Mouse (Mus musculus): Measurements from ENCODE around the gene Chaf1b.

DNA sequence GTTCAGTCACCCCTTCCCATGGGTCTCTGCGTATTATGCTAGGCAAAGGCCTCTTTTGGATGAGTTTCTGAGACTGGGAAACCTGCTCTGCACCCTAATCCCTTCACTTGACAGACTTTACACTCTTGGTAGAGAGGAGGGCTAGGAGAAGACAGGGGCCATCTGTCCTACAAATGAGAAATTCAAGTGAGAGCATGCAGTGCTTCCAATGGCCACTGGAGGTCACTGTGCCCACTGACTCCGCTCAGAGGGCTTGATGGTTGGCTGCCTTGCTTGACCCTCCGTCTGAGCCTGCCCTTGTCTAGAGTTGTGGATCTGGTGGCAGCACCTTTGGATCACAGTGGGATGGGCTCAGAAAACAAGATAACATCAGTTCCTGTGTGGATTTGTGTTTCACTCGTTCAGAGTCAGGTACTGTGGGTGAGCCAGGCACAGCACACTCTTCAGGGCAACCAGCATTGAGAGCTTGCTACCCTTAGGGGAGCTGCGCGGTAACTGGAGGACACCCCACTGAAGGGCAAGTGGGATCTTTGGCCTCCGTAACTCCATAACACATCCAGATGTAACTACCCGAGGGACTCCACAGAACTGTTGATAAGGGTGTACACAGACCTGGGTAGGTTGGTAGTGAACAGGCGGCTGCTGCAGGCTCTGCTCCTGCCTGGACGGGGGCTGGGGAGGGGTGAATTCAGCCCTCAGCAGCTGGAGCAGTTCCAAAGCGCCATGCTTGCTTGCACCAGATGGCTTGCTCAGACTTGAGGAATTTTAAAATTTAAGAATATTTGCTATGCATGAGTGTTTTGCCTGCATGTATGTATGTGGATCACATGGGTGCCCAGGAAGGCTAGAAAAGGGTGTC, 22.7 kb downstream of the Chaf1b start:
- peak; percentile 84 for TF ChIP-seq CTCF (IDR thresholded peaks at IDR 0.05; ENCODE audit: extremely low read depth, insufficient read length, insufficient replicate concordance, low read depth, low read length)
- no peak for TF ChIP-seq POLR2A (IDR thresholded peaks at IDR 0.05; ENCODE audit: low read depth, low read length)
